Mouse (Mus musculus): ENCODE data around the gene 4930469K13Rik.

Gene 4930469K13Rik

GRCm38 (mm10) chr11:33975121-33975520 lies 123.2 kb downstream of the 4930469K13Rik start:
- DNase-seq, result no peak

GRCm38 (mm10) chr11:33974341-33975040 lies 123.9 kb downstream of the 4930469K13Rik start:
- DNase-seq, result no peak

- no peak for DNase-seq
Measured at GRCm38 (mm10) chr11:33972114-33972513, 126.2 kb downstream of the 4930469K13Rik start.

GRCm38 (mm10) chr11:33969199-33969598 lies 129.2 kb downstream of the 4930469K13Rik start:
- DNase-seq, result no peak

GRCm38 (mm10) chr11:33967708-33968107 lies 130.6 kb downstream of the 4930469K13Rik start:
- no peak for DNase-seq

- DNase-seq, result no peak
Measured at GRCm38 (mm10) chr11:33965380-33965779, 133.0 kb downstream of the 4930469K13Rik start.

GRCm38 (mm10) chr11:33962688-33963407 lies 135.5 kb downstream of the 4930469K13Rik start, which contains the start of gene Kcnmb1:
TSS of gene Kcnmb1 (plus strand) at chr11:33963013.
- DNase-seq, result no peak

- DNase-seq, result no peak
Measured at GRCm38 (mm10) chr11:33962178-33962577, 136.2 kb downstream of the 4930469K13Rik start.

GRCm38 (mm10) chr11:33958713-33959112 lies 139.6 kb downstream of the 4930469K13Rik start:
- DNase-seq, result no peak

- peak; percentile 23 for DNase-seq
Measured at GRCm38 (mm10) chr11:33957595-33957994, 140.8 kb downstream of the 4930469K13Rik start.

GRCm38 (mm10) chr11:33956623-33957022 lies 141.7 kb downstream of the 4930469K13Rik start:
- DNase-seq, result no peak

- DNase-seq, result no peak
Measured at GRCm38 (mm10) chr11:33955982-33956381, 142.4 kb downstream of the 4930469K13Rik start.

- DNase-seq, result no peak
Measured at GRCm38 (mm10) chr11:33951684-33952625, 146.4 kb downstream of the 4930469K13Rik start.

- DNase-seq, result no peak
Measured at GRCm38 (mm10) chr11:33951155-33951554, 147.2 kb downstream of the 4930469K13Rik start.

GRCm38 (mm10) chr11:33946501-33946900 lies 151.9 kb downstream of the 4930469K13Rik start:
- DNase-seq, result no peak

GRCm38 (mm10) chr11:33944786-33945328 lies 153.5 kb downstream of the 4930469K13Rik start:
- DNase-seq, result no peak

GRCm38 (mm10) chr11:33944067-33944785 lies 154.1 kb downstream of the 4930469K13Rik start:
- DNase-seq, result no peak

- no peak for DNase-seq
Measured at GRCm38 (mm10) chr11:33943565-33943964, 154.8 kb downstream of the 4930469K13Rik start.

GRCm38 (mm10) chr11:33939456-33940113 lies 158.8 kb downstream of the 4930469K13Rik start:
- DNase-seq, result no peak

GRCm38 (mm10) chr11:33938561-33939274 lies 159.6 kb downstream of the 4930469K13Rik start:
- DNase-seq, result peak; percentile 30

GRCm38 (mm10) chr11:33937641-33938040 lies 160.7 kb downstream of the 4930469K13Rik start:
- no peak for DNase-seq

All from layer of hippocampus, adult 9-11 months (tissue).